Mouse (Mus musculus) hematopoietic multipotent progenitor cell, adult 10-12 weeks (in vitro differentiated cells): ENCODE data around the gene Ints14. TPM values are rescaled to one million over a fixed set of nuclear protein-coding genes. Genes with fewer than 3 reads are reported as not detected.

Source experiments
- polyA plus RNA-seq: library from polyadenylated mRNA; stranded (reverse); fragments of >175 nt; gene quantifications from 2 replicates; pipeline ENCODE4 v1.2.3, GENCODE M21; 2012; ENCODE audit warnings: low replicate concordance

Gene Ints14
- 20.0 and 22.7 TPM in 2 replicates for polyA plus RNA-seq

GRCm38 (mm10) chr9:64960117-64960977 lies at the start of gene Ints14:
TSS of gene Ints14 (plus strand) at chr9:64960905.

GRCm38 (mm10) chr9:64951161-64951657 lies 9.5 kb upstream of the Ints14 start, which contains the start of gene Slc24a1:
TSS of gene Slc24a1 (minus strand) at chr9:64951607.

GRCm38 (mm10) chr9:65020991-65021886 lies 60.5 kb downstream of the Ints14 start, which contains the start of gene Hacd3:
TSS of gene Hacd3 (minus strand) at chr9:65021693.

GRCm38 (mm10) chr9:65032269-65033108 lies 71.8 kb downstream of the Ints14 start, which contains the start of gene Dpp8:
TSS of gene Dpp8 (plus strand) at chr9:65032414.

Other genes with a start within 250 kb of the Ints14 start
- 98.8 and 159 TPM in 2 replicates for gene Rab11a, start 223.1 kb upstream of the Ints14 start, polyA plus RNA-seq
- 26.7 and 52.8 TPM in 2 replicates for gene Dennd4a, start 149.6 kb upstream of the Ints14 start, polyA plus RNA-seq
- gene Slc24a1, start 9.3 kb upstream of the Ints14 start, polyA plus RNA-seq = not detected in 2 replicates
- 4.1 and 5.0 TPM in 2 replicates for gene Hacd3, start 60.8 kb downstream of the Ints14 start, polyA plus RNA-seq
- gene Dpp8, start 71.5 kb downstream of the Ints14 start, polyA plus RNA-seq = 11.0 and 11.5 TPM in 2 replicates
- 0.17 and 0.36 TPM in 2 replicates for gene Igdcc4, start 140.6 kb downstream of the Ints14 start, polyA plus RNA-seq
- gene Igdcc3, start 180.3 kb downstream of the Ints14 start, polyA plus RNA-seq = 0.03 and 0.10 TPM in 2 replicates
- 4.7 and 16.1 TPM in 2 replicates for gene Parp16, start 234.4 kb downstream of the Ints14 start, polyA plus RNA-seq